Mouse (Mus musculus) c-Kit-negative CD71-positive TER-119-positive erythroid progenitor cells, embryonic 14.5 days (primary cell): ENCODE measurements around the gene Pycr2.
"Not testable (repeated sequence)": the region's sequence is repeated elsewhere in the genome, so short reads cannot be mapped to it uniquely, and the experiment has no call there.

ENCODE experiments used
- DNase-seq: peaks from one replicate; pipeline ENCODE4 v3.0.0-alpha.2; 2013; ENCODE audit warnings: low read depth, low spot score

The Pycr2 gene

DNA sequence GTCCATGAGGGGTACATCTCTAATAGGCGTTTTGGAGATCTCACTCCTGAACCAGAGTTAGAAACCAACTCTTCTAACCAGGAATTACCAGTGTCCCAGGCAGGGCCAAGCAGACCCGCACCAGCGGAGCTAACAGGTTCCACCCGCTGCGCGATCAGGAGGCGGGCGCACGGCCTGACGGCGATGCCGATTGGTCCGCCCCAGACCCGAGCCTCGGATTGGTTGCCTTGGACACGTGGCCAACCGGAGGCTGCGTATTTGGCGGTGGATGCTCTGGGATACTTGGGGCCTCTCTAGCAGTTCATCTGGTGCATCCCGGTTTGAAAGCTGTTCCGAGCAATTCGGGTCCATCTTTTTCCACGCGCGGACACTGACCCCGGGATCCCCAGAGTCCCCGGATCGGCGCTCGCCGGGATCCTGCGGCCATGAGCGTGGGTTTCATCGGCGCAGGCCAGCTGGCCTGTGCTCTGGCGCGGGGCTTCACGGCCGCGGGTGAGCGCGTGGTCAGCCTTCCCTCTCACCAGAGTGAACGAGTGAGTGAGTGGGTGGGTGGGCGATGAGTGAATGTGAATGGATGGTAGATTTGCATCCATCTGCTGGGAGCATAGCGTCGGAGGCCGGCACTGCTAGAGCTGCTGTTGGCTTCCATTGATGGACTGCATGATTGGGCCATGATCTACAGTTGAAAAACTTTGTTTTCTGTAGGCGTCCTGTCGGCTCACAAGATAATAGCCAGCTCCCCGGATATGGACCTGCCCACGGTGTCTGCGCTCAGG is at the start of gene Pycr2:
Pycr2 (plus strand) TSS at position 255 of the 776 bp plus-strand sequence.
- DNase-seq, result peak; percentile 92

DNA sequence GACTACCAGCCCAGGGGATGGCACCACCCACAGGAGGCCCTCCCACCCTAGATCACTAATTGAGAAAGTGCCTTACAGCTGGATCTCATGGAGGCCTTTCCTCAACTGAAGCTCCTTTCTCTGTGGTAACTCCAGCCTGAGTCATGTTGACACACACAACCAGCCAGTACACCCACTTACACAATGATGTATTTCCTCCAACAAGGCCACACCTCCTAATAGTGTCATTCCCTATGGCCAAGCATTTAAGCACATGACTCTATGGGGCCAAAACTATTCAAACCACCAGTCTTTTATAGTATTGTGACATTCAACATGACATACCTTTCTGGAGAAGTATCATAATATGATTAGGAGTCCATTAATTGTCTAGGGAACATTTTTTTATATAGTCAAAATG is 45.3 kb upstream of the Pycr2 start:
- no peak for DNase-seq

DNA sequence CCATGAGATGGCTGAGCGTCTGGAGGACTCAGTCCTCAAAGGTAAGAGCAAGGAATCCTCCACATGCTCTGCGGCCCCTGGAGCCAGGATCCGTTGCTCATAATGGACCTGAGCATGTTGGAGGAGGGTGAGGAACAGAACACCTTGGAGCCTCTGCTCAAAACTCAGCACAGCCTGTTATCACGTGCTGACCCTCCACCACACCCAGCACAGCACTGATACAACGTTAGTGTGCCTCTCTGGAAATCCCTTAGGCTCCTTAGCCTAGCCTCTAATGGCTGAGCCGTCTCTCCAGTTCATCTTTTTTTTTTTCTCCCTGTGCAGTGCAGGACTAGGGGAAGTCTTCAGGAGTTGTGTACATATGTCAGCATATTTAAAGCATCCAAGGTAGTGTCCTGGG is 44.1 kb upstream of the Pycr2 start:
- no peak for DNase-seq

DNA sequence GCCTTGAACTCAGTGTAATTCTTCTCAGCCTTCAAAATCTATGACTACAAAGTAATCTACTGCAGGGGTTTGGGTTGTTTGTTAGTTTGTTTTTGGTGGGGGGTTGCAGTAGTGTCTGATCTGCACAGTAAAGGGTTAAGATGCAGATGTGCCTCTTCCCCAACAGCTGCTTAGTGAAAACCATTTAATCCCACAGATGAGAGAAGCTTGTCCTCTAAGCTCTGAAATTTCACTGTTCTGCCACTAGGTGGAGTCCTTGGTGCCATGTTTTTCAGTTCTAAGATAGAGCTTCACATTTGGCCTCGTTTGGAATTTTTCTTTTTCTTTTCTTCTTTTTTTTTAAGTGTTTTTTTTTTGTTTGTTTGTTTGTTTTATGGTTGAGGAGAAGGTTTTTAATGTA is 40.5 kb upstream of the Pycr2 start:
- peak; percentile 56 for DNase-seq

DNA sequence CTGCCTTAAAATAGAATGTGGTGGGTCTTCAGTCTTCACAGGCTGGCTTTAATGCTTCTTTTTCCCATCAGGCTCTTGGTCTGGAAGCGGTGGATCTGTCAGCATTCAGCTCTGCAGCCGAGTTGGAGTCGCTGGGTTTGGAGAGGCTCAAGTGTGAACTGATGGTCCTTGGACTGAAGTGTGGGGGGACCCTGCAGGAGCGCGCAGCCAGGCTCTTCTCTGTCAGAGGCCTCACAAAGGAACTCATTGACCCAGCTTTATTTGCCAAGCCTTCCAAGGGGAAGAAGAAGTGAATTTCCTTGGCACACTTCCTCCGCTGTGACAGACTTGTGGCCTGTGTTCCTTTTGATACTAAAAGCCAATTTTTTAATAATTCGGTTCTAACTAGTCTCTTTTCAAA is 38.1 kb upstream of the Pycr2 start:
- DNase-seq, result no peak

DNA sequence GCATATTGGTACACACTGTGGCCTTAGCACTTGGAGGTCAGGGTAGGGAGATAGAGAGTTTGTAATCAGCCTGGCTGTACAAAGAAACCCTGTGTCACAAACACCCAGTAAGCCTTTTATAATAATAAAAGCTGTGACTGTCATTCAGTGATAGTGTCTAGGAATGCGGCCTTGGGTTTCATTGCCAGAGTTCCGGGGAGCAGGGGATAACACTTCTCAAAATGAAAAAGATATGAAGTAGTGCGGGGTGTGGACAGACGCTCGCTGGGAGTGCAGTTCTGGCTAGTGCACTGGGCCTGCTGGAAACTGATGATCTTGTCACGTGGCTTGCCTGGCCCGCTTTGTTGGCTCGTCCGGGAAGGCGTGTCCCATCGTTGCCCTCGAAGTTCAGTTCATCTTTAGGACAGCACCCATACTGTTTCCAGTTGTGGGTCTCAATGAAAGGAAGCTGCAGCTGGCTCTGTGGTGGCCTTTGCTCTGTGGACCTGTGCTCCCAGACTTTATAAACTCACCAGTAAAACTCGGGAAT is 33.9 kb upstream of the Pycr2 start:
- DNase-seq, result no peak

DNA sequence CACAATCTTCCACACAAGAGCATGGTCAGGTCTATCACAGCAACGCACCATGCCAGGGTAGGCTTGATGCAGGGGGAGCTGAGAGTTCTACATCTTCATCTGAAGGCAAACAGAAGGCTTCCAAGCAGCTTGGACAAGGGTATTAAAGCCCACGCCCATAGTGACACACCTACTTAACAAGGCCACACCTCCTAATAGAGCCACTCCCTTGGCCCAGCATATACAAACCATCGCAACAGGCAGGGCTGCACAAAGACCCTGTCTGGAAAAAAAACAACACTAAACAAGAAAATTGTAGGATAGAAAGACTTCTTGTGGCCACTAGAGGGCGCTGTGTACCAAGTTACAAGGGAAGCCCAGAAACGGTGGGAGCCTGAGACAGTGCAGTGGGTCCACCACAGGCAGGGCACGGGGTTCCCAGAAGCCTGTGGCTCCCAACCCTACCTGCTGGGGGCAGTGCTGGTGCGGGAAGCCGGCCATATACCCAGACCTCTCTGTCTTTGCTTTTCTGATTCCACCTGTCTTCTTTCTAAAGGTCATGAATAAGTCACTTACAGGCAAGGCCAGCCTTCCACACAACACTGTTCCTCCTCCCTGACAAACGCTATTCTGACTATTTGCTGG is 30.1 kb upstream of the Pycr2 start:
- peak; percentile 75 for DNase-seq

DNA sequence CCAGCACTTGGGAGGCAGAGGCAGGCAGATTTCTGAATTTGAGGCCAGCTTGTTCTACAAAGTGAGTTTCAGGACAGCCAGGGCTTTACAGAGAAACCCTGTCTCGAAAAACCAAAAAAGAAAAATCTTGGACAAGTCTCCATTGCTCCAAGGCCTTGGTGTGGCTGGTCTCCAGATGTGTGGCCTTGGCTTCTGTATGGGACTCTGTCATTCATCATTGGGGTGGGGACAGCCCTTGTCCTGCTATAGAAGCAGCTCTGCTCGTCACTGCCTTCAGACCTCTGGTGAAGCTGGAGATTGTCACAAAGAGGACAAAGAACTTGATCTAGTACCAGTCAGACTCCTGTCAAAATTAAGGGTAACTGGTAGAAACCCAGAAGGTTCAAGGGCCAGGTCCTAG is 29.5 kb upstream of the Pycr2 start:
- DNase-seq, result no peak

DNA sequence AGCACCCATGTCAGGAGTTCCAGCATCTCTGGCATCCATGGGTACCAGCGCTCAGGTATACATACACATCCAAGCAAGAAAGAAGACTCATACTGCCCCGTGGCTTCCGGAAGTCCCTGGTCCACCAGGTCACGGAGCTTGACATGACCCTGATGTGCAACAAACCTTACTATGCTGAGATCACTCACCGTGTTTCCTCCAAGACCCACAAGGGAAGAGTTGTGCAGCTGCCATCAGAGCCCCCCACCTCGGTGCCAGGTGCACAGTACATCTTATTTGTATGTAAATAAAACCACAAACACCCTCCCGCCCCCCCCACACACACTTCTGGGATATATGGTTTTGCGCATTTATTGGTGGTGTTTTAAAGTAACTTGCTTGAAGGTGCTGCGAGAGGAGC is 29.0 kb upstream of the Pycr2 start:
- no peak for DNase-seq

DNA sequence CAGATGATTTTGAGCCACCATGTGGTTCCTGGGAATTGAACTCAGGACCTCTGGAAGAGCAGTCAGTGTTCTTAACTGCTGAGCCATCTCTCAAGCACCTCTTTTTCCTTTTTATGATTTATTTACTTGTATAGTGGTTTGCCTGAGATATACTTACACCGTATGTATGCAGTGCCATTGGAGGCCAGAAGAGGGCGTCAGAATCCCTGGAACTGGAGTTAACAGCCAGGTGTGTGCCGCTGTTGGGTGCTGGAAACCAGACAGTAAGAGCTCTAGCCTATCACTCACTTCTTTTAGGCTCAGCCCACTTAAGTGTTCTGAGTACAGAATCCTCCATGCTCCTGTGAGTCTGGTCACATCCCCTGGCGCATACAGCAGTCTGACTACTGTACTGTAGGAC is 26.6 kb upstream of the Pycr2 start:
- DNase-seq, result no peak

DNA sequence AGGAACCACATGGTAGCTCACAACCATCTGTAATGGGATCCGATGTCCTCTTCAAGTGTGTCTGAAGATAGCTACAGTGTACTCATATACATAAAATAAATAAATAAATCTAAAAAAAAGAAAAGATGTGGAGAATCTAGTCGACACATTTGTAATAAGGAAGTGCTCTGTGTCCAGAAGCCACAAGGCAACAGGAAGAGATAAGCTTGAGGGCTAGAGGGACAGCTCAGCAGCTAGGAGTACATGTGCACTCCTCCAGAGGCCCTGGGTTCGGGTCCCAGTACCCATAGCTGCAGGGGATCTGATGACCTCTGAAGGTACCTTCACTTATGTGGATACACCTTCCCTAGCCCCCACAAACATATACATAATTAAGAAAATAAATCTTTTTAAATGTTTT is 22.3 kb upstream of the Pycr2 start:
- no peak for DNase-seq

DNA sequence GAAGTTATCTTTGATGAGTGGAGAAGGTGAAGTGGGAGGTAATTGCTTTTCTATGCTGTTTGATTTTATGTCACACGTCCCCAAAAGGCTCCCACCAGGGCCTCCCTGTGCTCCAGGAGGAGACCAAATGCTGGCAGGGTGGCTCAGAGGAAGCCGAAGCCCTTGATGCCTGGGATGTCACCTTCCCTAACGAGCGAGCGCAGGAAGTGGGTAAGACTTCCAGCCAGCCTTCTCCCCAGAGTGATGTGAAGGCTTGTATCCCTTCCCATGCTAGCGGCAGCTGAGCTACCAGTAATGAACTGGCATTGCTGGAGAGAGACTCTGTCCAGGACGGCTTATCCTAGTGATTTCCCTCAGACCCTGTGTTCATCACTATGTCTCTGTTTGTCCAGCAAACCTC is 20.4 kb upstream of the Pycr2 start:
- DNase-seq, result no peak

DNA sequence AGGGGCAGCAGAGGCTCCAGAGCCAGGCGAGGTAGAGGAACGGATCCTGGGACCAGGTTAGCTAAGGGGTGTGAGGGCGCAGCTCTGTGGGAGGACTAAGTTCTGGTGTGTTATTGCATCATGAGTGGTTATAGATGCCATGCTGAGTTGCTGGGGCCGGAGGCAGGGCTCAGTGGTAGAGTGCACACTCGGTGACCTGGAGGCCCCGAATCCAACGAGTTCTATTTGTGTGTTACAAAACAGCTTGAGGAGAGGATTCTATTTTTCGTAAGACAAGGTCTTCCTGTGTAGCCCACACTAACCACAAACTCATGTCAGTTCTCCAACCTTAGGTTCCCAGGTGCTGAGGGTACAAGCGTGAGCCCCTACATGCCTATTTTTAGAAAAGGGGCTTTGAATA is 19.6 kb upstream of the Pycr2 start:
- no peak for DNase-seq

DNA sequence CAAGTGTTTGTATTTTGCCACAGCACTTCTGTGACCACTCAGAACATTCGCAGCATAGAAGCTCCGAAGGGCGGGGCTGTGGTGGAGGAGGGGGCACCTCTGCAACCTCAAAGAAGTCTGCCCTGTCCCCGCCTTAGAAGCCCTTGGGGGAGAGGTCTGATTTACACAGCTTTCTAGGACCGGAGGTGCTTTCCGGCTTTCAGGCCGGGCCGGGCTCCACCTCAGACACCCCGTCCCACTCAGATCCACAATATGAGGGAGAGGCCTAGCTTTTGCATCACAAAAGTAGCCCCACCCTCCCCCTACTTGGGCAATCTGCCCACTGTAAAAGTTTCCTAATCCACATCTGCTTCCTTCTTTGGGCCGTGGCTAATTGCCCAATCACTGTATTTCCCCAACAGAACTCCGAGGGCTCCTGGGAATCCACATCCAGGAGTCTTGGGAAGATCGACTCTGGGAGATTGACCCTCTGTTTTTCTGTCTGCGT is 15.5 kb upstream of the Pycr2 start:
- no peak for DNase-seq

DNA sequence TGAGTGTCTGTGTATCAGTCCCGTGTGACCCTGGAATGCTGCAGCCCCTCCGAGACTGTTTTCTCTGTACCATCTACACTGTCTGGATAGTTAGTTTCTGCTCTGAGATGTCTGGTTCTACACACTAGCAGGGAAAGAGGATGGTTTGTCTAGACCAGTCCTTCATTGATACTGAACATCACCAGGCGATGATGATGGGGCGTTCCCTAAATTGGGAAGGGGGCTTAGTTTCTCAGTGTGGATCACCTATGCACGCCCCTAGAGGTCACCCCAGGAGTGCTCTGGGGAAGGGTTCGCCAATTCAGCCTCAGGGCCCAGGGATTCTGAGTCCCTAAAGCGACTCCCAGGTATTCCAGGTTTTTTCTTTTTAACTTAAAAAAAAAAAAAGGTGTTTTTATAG is 14.9 kb upstream of the Pycr2 start:
- no peak for DNase-seq

DNA sequence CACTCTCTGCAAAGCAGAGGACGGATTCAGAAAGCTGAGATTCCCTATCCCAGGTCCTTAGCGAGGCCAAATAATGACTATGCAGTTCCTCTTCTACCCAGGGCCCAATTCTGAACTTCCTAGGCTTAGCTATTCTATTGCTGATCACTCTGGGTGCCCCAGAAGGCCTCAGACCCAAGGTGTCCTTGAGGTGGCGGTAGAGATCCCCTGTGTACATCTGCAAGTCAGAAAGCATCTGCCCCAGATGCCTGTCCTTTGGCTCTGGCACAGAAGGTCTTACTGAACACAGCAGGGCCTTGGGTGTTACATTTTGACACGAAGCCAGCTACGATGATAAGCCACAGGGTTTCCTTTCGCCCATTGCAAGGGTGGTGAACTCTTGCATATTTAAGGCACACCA is 14.3 kb upstream of the Pycr2 start:
- no peak for DNase-seq

DNA sequence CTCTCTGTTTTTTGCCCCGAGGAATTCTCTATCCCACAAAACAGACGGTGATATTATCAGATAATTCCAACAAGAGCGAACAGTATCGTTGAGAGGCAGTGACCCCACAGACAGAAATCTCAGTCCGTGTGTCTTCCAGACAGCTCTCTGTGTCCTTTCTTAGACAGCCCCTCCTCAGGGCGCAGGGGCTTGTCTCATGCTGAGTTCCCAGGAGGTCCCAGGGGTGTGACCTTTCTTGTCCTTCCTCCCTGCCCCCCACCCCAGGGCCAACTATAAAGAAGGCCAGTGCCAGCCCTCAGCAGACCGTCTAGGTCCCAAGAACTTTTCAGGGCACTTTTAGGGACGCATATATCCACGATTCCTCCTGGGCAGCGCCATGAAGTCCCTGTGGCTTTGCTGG is 11.3 kb upstream of the Pycr2 start, which contains the start of gene Lefty2:
Lefty2 (plus strand) TSS at position 301 of the 400 bp plus-strand sequence.
- DNase-seq, result no peak

DNA sequence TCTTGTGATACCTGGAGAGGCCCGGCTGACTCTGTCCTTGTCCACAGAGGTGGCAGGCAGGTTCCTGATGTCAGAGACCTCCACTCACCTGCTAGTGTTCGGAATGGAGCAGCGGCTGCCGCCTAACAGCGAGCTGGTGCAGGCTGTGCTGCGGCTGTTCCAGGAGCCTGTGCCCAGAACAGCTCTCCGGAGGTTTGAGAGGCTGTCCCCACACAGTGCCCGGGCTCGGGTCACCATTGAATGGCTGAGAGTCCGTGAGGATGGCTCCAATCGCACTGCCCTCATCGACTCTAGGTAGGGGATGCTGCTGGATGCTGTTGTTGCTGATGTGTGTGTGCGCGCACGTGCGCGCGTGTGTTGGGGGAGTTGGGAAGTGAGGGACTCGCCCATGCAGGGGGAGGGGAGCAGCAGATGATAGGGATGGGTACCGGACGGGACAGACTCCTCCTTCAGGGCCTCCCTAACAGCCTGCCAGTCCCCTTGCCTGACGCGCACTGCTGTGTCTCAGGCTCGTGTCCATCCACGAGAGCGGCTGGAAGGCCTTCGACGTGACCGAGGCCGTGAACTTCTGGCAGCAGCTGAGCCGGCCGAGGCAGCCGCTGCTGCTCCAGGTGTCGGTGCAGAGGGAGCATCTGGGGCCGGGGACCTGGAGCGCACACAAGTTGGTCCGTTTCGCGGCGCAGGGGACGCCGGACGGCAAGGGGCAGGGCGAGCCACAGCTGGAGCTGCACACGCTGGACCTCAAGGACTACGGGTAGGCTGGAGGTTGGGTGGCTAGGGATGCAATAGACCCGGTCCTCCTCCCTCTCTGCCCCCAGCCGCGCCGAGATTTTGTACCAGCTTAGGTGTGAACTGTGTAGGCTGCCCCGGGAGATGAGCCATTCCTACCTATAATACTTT is 9.8 kb upstream of the Pycr2 start:
- DNase-seq, result not testable (repeated sequence)

DNA sequence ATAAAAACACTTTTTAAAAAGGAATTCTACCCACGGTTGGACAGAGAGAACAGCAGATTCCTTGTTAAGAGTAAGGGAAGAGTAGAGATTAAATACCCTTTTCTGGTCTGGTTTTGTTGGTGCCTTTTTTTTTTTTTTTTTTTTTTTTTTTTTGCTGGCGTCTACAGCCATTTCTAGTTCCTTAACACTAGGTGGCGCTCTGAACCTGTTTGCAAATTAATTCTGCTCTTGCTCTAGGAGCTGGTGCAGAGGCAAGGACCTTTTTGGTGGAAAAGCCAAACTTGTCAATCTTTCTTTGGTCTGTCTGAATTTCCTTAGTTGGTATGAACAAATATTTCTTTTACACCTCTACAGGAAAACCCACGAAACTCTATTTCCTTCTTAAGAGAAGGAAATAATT is 3.0 kb upstream of the Pycr2 start:
- DNase-seq, result peak; percentile 76

DNA sequence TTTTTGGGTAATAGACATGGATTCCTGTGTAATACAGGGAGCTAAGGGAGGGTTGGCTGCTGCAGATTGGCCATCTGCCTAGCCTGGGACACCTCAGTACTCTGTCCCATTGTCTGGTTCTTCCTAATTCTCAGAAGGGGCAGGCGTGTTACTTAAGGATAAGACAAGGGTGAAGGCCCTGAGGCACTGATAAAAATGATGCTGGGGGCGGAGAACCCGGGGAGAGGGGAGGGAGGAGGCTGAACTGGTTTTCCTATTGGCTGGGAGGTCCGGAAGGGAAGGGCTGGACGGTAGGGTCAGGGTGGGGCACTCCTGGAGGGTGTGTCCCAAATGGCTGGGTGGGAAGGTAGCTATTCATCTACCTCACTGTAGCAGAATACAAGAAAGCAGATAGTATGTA is 1.2 kb upstream of the Pycr2 start:
- DNase-seq, result peak; percentile 95

DNA sequence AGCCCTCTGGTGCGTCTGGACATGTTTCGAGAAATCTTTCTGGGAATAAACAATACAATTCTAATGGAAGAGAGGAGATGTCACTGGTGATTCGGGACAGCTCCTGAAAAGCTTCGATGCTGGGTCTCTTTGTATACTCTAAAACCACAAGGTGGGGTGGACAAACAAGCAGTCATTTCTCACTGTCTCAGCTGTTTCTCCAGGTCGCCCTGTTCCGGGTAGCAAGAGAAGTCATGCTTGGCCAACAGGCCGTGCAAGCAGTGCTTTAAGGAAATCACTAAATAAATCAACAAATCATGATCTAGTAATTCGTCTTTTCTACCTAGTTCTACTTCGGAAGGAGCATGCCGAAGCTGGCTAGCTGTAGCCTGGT is 441 bp upstream of the Pycr2 start:
- no peak for DNase-seq

DNA sequence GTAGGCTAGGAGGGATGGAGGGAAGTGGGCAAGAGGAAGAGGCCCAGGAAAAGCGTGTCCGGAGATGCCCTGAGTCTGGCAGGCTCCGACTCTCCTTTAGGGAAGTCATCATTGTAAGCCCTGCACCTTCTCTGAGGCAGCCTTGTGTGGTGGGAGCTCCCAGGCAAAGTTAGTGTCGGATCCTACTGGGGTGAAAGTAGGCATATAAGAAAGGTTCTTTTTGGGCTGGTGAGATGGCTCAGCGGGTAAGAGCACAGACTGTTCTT is 655 bp downstream of the Pycr2 start:
- no peak for DNase-seq
